In genomic region chr11:78764820-78765219, GRCm38 (mm10) we compare ENCODE assay signal across 15 mouse cellular contexts.
"Had no signal": no experiment of that assay in that cellular context is flagged by ENCODE, and none has a peak within 500 bp of the region (broad histone marks: within the 10 kb centered on the region; RNA-seq: fewer than 3 reads in every experiment).

No protein-coding gene starts in this region.

- H3K4me3 ChIP-seq: limb, embryonic 12.5 days; liver, embryonic 13.5 days; midbrain, embryonic 12.5 days; neural tube, embryonic 13.5 days had no signal

- ATAC-seq: hindbrain, embryonic 16.5 days; inflammation-experienced regulatory T-cells, adult 6 months; intestine, postnatal 0 days; midbrain, embryonic 16.5 days had no signal

- H3K9me3 ChIP-seq: limb, embryonic 12.5 days; liver, embryonic 13.5 days; midbrain, embryonic 12.5 days; neural tube, embryonic 13.5 days had no signal

- DNase-seq: liver; liver, embryonic 13.5 days; lung, postnatal 4 days; retina, postnatal 1 day; right cerebral cortex, postnatal 4 days; spleen, adult 18-20 months; thymus, adult 2 months; thymus, postnatal 25 days had no signal

- H3K27me3 ChIP-seq: liver, embryonic 13.5 days; midbrain, embryonic 12.5 days; neural tube, embryonic 13.5 days had no signal

- H3K27ac ChIP-seq: limb, embryonic 12.5 days; liver, embryonic 13.5 days; midbrain, embryonic 12.5 days; neural tube, embryonic 13.5 days had no signal

- H3K4me2 ChIP-seq: limb, embryonic 12.5 days; liver, embryonic 13.5 days; midbrain, embryonic 12.5 days; neural tube, embryonic 13.5 days had no signal

- H3K4me1 ChIP-seq: liver, embryonic 13.5 days had no signal

- H3K9ac ChIP-seq: limb, embryonic 12.5 days; liver, embryonic 13.5 days; midbrain, embryonic 12.5 days; neural tube, embryonic 13.5 days had no signal

- H3K36me3 ChIP-seq: limb, embryonic 12.5 days; liver, embryonic 13.5 days; midbrain, embryonic 12.5 days; neural tube, embryonic 13.5 days had no signal
